Mouse (Mus musculus): ENCODE results near the gene Gnb5.
"Not testable (repeated sequence)": the region's sequence is repeated elsewhere in the genome, so short reads cannot be mapped to it uniquely, and the experiment has no call there.

Gnb5 gene

DNA sequence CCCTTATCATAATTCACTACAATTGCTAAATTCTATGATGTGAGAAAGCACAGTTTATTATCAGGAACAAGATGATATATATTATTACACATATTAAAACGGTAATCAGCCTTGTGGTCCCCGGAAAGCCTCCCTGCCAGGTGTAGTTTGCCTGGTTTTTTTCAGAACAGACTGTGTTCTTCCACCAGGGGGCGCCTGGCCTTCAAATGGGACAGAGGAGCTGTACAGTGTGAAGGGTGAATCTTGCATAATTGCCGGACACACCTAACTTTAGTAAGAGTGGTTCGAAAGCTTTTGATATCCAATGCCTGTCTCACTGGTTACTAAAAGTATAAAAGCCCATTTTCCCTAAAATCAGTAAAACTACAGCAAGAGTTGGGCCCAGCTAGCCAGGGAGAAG, 55.6 kb downstream of the Gnb5 start:
- peak; percentile 67 for DNase-seq (ENCODE audit: low spot score)

DNA sequence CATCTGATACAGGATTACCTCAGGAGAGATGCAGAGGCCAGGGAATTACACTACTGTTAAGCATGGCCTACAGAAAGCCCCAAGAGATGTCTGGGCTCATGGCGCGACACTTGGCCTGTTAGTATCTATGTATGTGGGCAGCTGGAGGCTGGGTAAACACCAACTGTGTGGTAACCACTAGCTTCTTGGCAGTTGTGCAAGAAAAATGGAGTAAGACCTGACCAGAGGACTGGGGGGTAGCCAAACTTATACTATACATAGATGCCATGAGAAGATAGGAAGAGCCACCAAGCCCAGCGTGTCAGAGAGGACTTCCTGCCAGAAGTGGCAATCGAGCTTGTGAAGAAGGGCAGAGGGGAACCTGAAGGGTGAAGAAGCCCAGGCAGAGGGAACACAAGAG, 56.1 kb downstream of the Gnb5 start:
- no peak for DNase-seq (ENCODE audit: low spot score)

DNA sequence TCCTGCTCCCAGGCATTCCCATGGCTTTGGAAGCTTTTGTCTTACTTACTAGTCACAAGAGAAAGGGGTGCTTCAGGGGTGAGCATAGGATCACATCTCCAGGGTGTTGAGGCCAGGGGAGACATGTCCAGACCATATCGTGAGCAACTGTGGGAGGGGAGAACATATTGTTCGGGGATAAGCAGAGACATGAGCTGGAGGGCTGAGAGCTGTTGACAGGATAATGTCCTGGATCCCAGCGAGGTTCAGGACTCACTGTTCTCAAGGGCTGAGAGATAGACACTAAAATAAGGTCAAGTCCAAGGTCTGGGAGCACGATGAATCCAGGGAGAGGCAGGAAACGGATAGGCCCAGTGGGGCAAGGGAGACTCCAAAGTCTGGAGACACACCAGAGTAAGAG, 56.9 kb downstream of the Gnb5 start:
- DNase-seq (ENCODE audit: low spot score) = no peak

DNA sequence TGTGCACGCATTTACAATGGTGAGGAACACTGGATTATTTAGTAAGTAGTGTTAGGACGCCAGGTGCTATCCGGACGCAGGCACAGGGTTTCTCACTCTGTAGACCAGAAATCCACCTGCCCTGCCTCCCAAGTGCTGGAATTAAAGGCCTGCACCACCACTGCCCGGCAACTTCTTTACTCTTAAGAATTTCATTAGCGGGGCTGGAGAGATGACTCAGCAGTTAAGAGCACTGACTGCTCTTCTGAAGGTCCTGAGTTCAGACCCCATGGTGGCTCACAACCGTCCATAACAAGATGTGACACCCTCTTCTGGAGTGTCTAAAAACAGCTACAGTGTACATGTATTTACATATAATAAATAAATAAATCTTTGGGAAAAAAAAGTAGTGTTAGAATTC, 57.6 kb downstream of the Gnb5 start:
- not testable (repeated sequence) for DNase-seq (ENCODE audit: low spot score)

DNA sequence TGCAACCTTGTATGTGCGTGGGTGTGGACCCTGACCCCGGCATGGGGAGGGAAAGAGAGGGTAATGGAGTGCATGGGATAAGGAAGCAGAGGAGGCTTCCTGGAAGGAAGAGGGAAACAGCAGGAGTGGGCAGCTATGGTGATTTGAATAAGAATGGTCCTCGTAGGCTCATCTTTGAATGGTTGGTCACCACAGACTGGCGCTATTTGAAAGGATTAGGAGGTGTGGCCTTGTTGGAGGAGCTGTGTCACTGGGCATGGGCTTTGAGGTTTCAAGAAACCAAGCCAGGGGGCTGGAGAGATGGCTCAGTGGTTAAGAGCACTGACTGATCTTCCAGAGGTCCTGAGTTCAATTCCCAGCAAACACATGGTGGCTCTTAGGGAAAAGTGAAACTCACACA, 59.1 kb downstream of the Gnb5 start:
- DNase-seq (ENCODE audit: low spot score) = no peak

DNA sequence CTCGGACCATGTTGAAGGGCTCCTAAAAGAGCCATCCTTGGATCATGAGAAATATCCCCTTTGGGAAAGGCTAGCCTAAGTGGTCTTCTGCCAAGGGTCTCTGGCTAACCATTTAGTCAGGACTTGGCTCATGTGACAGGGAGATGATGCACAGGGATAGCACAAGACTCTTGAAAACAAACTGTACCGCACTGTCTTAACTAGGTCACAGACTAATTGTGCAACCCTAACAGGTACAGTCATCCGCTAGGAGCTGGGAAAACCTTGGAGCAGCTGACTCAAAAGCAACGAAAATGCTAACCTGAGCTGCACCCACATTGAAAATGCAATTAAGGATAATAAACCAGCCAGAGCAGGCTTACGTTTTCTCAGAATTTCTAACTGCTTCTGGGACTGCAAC, 60.1 kb downstream of the Gnb5 start:
- DNase-seq (ENCODE audit: low spot score) = no peak

DNA sequence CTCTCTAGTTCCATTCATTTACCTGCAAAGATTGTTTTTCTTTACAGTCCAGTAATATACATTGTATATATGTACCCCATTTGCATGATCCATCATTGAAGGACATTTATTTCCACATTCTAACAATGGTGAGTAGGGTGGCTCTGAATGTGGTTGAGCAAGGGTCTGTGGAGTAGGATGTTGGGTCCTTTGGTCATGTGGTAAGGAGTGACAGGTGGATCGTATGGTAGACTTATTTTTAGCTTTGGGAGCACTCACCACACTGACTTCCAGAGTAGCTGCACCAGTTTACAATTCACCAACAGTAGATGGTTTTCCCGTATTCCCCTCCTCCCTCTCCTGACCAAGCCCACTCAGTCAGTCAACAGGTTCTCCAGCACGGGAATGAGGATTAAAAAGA, 62.7 kb downstream of the Gnb5 start:
- DNase-seq (ENCODE audit: low spot score) = no peak

DNA sequence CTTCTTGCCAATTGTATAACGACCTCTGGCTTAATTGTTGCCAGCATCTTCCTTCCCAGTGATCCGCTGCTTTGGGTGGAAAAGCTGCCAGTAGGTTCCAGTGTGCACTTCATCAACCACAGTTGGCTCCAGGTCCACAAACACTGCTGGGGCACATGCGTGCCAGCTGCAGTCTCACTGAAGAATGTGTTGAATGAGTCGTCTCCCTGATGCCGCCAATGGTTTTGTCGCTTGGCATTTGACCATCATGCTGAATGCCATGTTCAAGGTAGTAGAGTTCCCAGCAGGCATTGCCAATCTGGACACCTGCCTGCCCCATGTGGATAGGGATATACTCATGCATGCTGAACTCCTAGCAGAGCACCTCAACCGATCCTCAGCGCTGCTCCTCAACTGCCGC, 69.5 kb downstream of the Gnb5 start:
- no peak for DNase-seq (ENCODE audit: low spot score)

DNA sequence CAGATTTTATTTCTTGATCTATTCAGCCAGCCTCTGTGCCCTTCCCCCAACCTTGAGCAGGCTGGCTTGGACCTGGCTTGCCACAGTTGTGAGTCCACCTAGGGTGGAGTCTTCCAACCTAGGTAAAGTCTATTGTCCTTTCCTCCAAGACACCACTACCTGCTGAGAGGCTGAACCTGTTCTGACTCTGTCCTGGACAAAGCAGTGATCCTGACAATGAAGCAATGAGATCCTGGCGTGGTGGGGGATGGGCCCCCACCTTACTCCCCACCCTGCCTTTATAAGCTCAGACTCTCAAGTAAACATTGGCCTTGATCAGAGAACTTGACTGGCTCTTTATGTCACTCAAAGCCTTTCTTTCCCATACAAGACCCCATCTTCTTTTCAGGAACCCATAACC, 70.3 kb downstream of the Gnb5 start:
- no peak for DNase-seq (ENCODE audit: low spot score)

DNA sequence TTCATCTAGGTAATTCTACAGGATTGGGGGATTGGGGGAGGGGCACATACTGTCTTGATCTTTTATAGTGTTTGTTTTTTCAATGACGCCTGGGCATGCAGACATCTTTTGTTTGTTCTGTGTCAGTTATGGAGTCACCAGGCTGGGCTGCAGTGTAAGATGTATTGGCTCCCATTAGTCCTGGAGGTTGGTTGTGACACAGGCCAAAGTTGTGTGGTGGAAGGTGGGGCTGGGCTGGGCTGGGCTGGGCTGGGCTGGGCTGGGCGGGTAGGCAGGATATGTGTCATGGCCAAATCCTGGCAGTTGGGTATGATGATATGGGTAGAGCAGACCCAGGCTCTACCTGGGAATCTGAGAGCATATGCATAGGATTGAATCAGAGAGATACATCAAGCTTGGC, 72.7 kb downstream of the Gnb5 start:
- DNase-seq (ENCODE audit: low spot score) = no peak

DNA sequence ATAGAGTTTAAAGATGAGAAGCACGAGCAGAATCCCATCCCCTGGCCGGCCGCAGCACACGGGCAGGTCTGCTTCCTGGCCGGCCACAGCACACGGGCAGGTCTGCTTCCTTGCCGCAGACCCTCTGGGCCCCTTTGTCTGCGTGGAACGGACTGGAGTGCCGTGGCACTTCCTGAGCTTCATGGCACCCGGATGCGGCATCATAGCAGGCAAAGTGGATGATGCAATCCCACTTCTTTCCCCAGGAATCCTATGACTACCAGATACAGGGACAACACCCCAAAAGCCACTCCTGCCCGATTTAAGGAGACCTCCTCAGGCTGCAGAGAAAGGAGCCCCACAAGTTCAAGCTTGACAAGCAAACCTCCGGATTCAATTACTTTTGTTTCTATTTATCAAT, 76.7 kb downstream of the Gnb5 start:
- DNase-seq (ENCODE audit: low spot score) = no peak

DNA sequence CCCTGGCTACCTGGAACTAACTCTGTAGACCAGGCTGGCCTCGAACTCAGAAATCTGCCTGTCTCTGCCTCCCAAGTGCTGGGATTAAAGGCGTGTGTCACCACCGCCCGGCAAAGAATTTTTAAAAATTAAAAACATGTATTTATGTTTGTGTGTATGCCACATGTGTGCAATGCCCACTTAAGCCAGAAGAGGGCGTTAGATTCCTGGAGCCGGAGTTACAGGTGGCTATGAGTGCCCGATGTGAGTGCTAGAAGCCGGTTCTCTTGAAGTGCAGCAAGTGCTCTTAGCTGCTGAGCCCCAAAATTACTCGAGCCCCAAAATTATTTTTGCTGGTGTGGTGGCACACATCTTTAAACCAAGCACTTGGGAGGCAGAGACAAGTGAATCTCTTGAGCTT, 77.7 kb downstream of the Gnb5 start:
- no peak for DNase-seq (ENCODE audit: low spot score)

DNA sequence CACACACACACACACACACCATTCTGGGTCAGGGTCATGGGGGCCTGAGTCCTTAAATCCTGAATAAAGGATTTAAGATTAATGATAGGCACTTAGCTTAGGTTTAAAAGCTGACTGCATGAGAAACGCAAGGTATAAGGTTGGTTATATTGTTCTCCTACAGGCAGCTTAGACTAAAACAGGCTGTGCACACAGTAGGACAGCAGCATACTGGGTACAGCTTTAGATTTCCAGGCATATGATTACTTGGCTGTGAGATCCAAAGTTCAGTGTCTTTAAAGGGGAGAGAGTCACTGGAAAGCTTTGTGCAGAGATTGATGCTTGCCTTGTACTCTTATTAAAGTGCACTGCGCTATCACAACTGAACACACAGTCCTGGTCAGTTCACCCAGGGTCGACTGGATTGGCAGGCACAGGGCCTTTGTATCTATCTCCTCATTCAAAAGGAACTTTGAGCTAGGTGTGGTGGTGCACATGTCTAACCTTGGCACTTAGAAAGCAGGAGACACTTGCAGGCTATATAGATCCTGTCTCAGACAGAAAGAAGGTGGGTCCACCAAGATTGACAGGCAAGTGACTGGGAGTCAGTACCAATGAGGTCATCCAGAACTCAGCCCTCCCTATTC, 78.4 kb downstream of the Gnb5 start:
- DNase-seq (ENCODE audit: low spot score) = no peak

DNA sequence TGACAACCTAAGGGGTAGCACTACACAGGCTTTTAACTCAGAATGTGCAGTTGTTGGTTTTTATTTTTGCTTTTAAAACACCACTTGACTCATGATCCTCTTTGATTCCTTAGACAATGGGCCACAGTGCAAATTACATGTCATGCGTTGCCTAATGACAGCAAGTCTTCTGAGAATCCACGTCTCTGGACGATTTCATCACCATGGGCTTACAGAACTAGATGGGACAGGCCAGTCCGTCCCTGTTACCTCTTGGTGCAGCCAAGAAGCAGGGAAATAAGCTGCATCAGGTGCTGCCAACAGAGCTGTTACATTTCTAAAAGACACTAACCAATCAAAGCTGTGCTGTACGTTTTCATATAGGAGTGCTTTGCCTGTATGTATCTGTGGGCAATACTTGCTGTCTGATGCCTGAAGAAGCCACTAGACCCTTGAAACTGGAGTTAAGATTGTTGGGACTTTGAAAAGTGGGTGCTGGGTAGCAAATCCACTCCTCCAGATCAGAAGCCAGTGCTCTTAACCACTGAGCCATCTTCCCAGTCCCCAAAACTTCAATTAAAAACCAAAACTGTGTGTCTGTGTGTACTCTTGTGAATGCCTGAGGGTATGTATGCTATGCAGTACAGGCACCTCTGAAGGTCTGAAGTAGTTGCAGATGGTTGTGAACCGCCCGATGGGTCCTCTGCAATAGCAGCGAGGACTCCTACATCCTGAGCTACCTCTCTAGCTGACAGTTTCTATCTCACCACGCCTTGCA, 79.3 kb downstream of the Gnb5 start:
- DNase-seq (ENCODE audit: low spot score) = no peak

DNA sequence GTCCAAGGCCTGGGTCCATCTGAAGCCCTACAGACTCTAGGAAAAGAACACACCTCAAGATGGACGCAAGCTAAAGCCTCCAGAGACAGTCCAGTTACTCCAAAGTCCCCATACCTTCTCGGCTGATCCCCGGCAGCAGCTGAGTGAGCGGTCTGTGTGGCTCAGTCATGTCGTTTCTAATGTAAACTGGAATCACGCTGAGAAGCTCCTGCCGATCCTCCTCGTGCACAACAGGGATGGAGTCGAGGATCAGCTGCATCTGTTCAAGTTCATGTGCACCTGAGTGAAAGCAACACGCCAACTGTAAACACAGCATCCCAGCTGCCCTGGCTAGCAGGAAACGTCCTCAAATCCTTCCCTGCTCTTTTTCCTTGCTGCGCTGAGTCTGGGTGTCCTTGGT, 87.2 kb downstream of the Gnb5 start:
- DNase-seq (ENCODE audit: low spot score) = no peak

All from T-cell, adult 2 months (primary cell).